ENCODE assay signal across 20 mouse cellular contexts in genomic region chr14:47969871-47970270, GRCm38 (mm10).
"Had no signal": no experiment of that assay in that cellular context is flagged by ENCODE, and none has a peak within 500 bp of the region (broad histone marks: within the 10 kb centered on the region; RNA-seq: fewer than 3 reads in every experiment).

No protein-coding gene starts in this region.

- ATAC-seq: liver, postnatal 0 days; midbrain, embryonic 13.5 days; midbrain, embryonic 15.5 days had no signal

- H3K36me3 ChIP-seq: liver, embryonic 13.5 days; liver, embryonic 15.5 days; midbrain, embryonic 13.5 days; midbrain, embryonic 15.5 days; neural tube, embryonic 13.5 days; neural tube, embryonic 15.5 days had no signal

- H3K4me2 ChIP-seq: liver, embryonic 13.5 days; liver, embryonic 15.5 days; midbrain, embryonic 11.5 days; midbrain, embryonic 13.5 days; midbrain, embryonic 15.5 days; neural tube, embryonic 13.5 days; neural tube, embryonic 15.5 days had no signal

- H3K27ac ChIP-seq: liver, embryonic 13.5 days; liver, embryonic 15.5 days; macrophage; midbrain, embryonic 13.5 days; midbrain, embryonic 15.5 days; neural tube, embryonic 13.5 days; neural tube, embryonic 15.5 days had no signal

- H3K9me3 ChIP-seq: liver, embryonic 13.5 days; liver, embryonic 15.5 days; megakaryocyte, embryonic 14.5 days; midbrain, embryonic 13.5 days; midbrain, embryonic 15.5 days; neural tube, embryonic 13.5 days; neural tube, embryonic 15.5 days had no signal

- H3K4me1 ChIP-seq: liver, embryonic 13.5 days; liver, embryonic 15.5 days; megakaryocyte, embryonic 14.5 days; midbrain, embryonic 13.5 days; midbrain, embryonic 15.5 days; neural tube, embryonic 13.5 days had no signal

- DNase-seq: liver, embryonic 13.5 days; liver, postnatal 0 days; lung, adult 2 months; lung, postnatal 10 days; retina, postnatal 1 day; right cerebral cortex, adult 18-20 months; right cerebral cortex, postnatal 25 days; right cerebral cortex, postnatal 4 days; spleen, adult 18-20 months; thymus, adult 18-20 months; thymus, postnatal 14 days; thymus, postnatal 36 days had no signal

- H3K4me3 ChIP-seq: liver, embryonic 13.5 days; liver, embryonic 15.5 days; megakaryocyte, embryonic 14.5 days; midbrain, embryonic 13.5 days; midbrain, embryonic 15.5 days; neural tube, embryonic 13.5 days; neural tube, embryonic 15.5 days had no signal

- H3K27me3 ChIP-seq: liver, embryonic 13.5 days; liver, embryonic 15.5 days; megakaryocyte, embryonic 14.5 days; midbrain, embryonic 13.5 days; midbrain, embryonic 15.5 days; neural tube, embryonic 13.5 days; neural tube, embryonic 15.5 days had no signal

- H3K9ac ChIP-seq: liver, embryonic 13.5 days; liver, embryonic 15.5 days; liver, postnatal 0 days; midbrain, embryonic 13.5 days; midbrain, embryonic 15.5 days; neural tube, embryonic 13.5 days; neural tube, embryonic 15.5 days had no signal
